Mouse (Mus musculus) bone marrow macrophage, adult 2 months (primary cell): ENCODE results near the gene Ppp2r3a. TPM values are rescaled to one million over a fixed set of nuclear protein-coding genes. Genes with fewer than 3 reads are reported as not detected.

ENCODE experiments used
- H3K27ac ChIP-seq: 2 replicates; pipeline ENCODE4 v1.5.1; 2012; ENCODE audit warnings: low read depth, low read length; ENCODE audit not compliant: insufficient read depth
- H3K4me1 ChIP-seq: 2 replicates; pipeline ENCODE4 v1.6.1; 2012; ENCODE audit warnings: low read length; ENCODE audit not compliant: control insufficient read depth, insufficient read depth
- H3K4me3 ChIP-seq: 2 replicates; pipeline ENCODE4 v1.5.1; 2012; ENCODE audit warnings: mild to moderate bottlenecking, low read length, moderate library complexity; ENCODE audit not compliant: insufficient read depth
- CTCF ChIP-seq: IDR thresholded peaks from 2 replicates; pipeline ENCODE4 v1.5.1; 2012; ENCODE audit warnings: low read depth, mild to moderate bottlenecking, low read length, moderate library complexity
- POLR2A ChIP-seq: IDR thresholded peaks from 2 replicates; pipeline ENCODE4 v1.6.1; 2012; ENCODE audit warnings: mild to moderate bottlenecking, low read depth, low read length, borderline replicate concordance
- polyA plus RNA-seq: library from polyadenylated mRNA; stranded (reverse); fragments of >200 nt; gene quantifications from 2 replicates; pipeline ENCODE4 v1.2.4, GENCODE M21; 2012; ENCODE audit not compliant: missing spikeins, insufficient read depth, insufficient read length

Ppp2r3a gene
- polyA plus RNA-seq, 1 experiment: 4.0 TPM

DNA sequence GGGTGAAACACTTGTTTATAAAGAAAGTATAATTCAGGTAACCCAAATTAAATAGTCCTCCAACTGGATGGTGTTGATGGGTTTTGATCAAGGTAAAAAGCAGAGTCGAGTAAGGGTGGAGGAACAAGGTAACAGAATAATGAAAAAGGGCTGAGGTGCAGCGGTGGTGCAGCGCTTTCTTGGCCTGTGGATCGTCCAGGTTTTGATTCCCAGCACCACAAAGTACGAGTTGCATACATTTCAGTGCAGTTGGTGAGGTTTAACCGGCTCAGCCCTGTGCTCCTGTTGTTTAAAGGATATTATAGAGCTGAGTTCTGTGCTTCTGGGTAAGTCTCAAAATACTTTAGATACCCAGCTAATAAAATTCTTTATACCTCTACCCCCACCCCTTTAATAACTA is 145.9 kb downstream of the Ppp2r3a start:
- no peak for TF ChIP-seq POLR2A
- TF ChIP-seq CTCF: no peak
- peaks cover 11% of the 10 kb centered on the region for H3K4me1 ChIP-seq
- no peak overlapping the region for H3K27ac ChIP-seq

DNA sequence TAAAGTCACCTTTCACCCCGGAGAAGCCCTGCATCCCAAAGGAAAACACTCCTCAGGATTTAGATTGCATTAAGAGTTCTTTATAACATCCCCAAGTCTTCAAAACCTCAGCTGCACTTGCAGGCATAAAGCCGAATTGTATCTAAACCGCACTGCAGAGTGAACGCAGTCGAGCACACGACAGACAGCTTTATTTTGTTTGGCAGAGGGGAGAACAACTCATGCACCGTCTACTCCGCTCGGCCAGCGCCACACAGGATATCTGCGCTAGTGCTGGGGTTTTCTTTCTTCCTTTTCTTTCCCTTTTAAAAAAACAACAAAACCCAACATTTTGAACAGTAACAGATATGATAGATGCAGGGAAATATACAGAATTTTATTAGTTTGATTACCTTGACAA is 146.7 kb downstream of the Ppp2r3a start:
- TF ChIP-seq CTCF: no peak
- TF ChIP-seq POLR2A: no peak
- Histone ChIP-seq H3K4me3 (no peak overlapping the region), H3K27ac (no peak overlapping the region), H3K4me1 (peaks cover 10% of the 10 kb centered on the region)

More for the DNA sequence above, 145.9 kb downstream of the Ppp2r3a start:
- no peak overlapping the region for H3K4me3 ChIP-seq

- TF ChIP-seq POLR2A (no peak), CTCF (no peak)
- H3K27ac ChIP-seq: no peak overlapping the region
- H3K4me1 ChIP-seq: peaks cover 9% of the 10 kb centered on the region
- no peak overlapping the region for H3K4me3 ChIP-seq
These were observed 149.3 kb downstream of the Ppp2r3a start for GRCm38 (mm10) chr9:101102288-101102687.

GRCm38 (mm10) chr9:101101547-101101946 is 150.0 kb downstream of the Ppp2r3a start:
- Histone ChIP-seq H3K4me3 (no peak overlapping the region), H3K27ac (no peak overlapping the region), H3K4me1 (peaks cover 9% of the 10 kb centered on the region)
- TF ChIP-seq CTCF (no peak), POLR2A (no peak)

- Histone ChIP-seq H3K4me1 (peaks cover 9% of the 10 kb centered on the region), H3K4me3 (no peak overlapping the region), H3K27ac (no peak overlapping the region)
- TF ChIP-seq POLR2A (no peak), CTCF (no peak)
These were observed 151.4 kb downstream of the Ppp2r3a start for GRCm38 (mm10) chr9:101100163-101100562.

DNA sequence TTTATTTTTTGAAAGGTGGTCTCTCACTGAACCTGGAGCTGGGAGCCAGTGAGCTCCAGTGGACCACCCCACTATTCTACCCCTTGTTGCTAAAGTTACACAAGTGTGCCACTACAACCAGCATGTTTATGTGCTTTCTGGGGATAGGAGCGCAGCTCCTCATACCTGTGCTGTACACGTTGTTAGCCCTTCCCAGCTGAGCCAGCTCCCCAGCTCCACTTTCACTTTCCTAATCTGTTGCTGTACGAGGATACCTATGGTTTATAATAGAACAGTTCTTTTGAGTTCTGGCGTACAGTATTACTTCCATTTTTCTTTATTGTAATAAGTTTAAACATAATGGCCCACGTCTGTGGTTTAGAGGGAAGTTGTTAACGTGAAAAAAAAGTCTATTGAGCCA is 152.2 kb downstream of the Ppp2r3a start:
- no peak for TF ChIP-seq CTCF
- TF ChIP-seq POLR2A: no peak
- H3K27ac ChIP-seq: no peak overlapping the region
- no peak overlapping the region for H3K4me3 ChIP-seq
- H3K4me1 ChIP-seq: peaks cover 9% of the 10 kb centered on the region

DNA sequence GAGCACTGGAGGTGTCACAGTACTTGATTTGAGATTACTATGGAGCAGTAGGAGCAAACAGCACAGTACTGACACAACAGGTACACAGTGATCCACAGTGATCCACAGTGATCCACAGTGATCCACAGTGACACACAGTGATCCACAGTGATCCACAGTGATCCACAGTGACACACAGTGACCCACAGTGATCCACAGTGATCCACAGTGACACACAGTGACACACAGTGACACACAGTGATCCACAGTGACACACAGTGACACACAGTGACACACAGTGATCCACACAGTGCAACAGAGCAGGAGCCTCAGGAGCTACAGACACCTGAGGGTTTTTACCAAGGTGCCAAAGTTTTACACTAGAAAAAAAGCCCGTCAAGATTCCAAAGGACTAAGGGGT is 154.1 kb downstream of the Ppp2r3a start:
- H3K27ac ChIP-seq: no peak overlapping the region
- TF ChIP-seq POLR2A (no peak), CTCF (no peak)
- peaks cover 5% of the 10 kb centered on the region for H3K4me1 ChIP-seq
- no peak overlapping the region for H3K4me3 ChIP-seq

- H3K4me3 ChIP-seq: no peak overlapping the region
- H3K4me1 ChIP-seq: peaks cover 3% of the 10 kb centered on the region
- no peak for TF ChIP-seq POLR2A
- TF ChIP-seq CTCF: no peak
These were observed 155.1 kb downstream of the Ppp2r3a start for GRCm38 (mm10) chr9:101096461-101096860.

GRCm38 (mm10) chr9:101095425-101095824 is 156.2 kb downstream of the Ppp2r3a start:
- no peak for TF ChIP-seq POLR2A
- TF ChIP-seq CTCF: no peak
- H3K4me1 ChIP-seq: peaks cover 3% of the 10 kb centered on the region
- H3K27ac ChIP-seq: no peak overlapping the region
- no peak overlapping the region for H3K4me3 ChIP-seq

More at GRCm38 (mm10) chr9:101096461-101096860, 155.1 kb downstream of the Ppp2r3a start:
- H3K27ac ChIP-seq: no peak overlapping the region

GRCm38 (mm10) chr9:101083728-101084127 is 167.9 kb downstream of the Ppp2r3a start:
- TF ChIP-seq POLR2A (no peak), CTCF (no peak)
- Histone ChIP-seq H3K27ac (no peak overlapping the region), H3K4me3 (no peak overlapping the region)

More at GRCm38 (mm10) chr9:101083728-101084127, 167.9 kb downstream of the Ppp2r3a start:
- peaks cover 21% of the 10 kb centered on the region for H3K4me1 ChIP-seq
